Mouse (Mus musculus): ENCODE results near the gene Ubap2. TPM values are rescaled to one million over a fixed set of nuclear protein-coding genes. Genes with fewer than 3 reads are reported as not detected.

The Ubap2 gene
- total and polyA plus RNA-seq, 3 experiments: 44.5 to 57.4 (median 50.3) TPM

DNA sequence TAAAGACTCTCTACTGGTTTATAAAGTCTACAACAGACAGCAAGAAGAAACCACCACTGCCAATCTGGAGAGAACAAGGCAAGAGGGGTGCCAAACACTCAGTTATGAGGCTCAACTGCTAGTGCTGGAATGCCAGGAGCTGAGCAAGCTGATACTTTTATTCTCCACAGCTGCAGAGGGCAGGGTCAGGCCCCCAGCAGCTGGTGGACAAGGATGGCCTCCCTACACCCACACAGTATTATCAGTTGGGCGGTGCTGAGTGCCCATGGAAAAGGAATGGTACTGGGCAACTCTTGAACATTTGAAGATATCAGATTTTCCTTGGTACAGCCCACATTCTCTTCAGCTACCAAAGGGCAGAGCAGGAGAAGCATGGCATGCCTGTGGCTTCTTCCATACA is 17.2 kb downstream of the Ubap2 start:
- Histone ChIP-seq H3K36me3 (ENCODE audit: control insufficient read depth, insufficient read depth, low read length) (peaks cover 9% of the 10 kb centered on the region), H3K4me3 (no peak overlapping the region), H3K9ac (ENCODE audit: low read depth, low read length) (no peak overlapping the region), H3K4me1 (ENCODE audit: control insufficient read depth, insufficient read depth, low read length) (peaks cover 3% of the 10 kb centered on the region), H3K79me2 (replicated peaks; ENCODE audit: control insufficient read depth, insufficient read depth, low read length) (peaks cover 2% of the 10 kb centered on the region; the same call in 1 of the 2 replicates), H3K27ac (peak overlapping the region; percentile 89; the same call in 1 of the 2 replicates), H3K27me3 (ENCODE audit: control insufficient read depth, insufficient read depth, low read length) (no peaks in the 10 kb centered on the region)
- intact Hi-C loops (cut with DNase I): no loop called here
- DNase-seq: peak in 1 of 2 experiments; percentile 23
- TF ChIP-seq CTCF (IDR thresholded peaks at IDR 0.05) (no peak), EP300 (IDR thresholded peaks at IDR 0.05; ENCODE audit: insufficient read depth, low read depth, low read length) (no peak), POLR2A (IDR thresholded peaks at IDR 0.05; ENCODE audit: insufficient read depth, low read depth, low read length) (no peak)
- 57% methylated on average over 1 of the region's 1 CpGs for WGBS

DNA sequence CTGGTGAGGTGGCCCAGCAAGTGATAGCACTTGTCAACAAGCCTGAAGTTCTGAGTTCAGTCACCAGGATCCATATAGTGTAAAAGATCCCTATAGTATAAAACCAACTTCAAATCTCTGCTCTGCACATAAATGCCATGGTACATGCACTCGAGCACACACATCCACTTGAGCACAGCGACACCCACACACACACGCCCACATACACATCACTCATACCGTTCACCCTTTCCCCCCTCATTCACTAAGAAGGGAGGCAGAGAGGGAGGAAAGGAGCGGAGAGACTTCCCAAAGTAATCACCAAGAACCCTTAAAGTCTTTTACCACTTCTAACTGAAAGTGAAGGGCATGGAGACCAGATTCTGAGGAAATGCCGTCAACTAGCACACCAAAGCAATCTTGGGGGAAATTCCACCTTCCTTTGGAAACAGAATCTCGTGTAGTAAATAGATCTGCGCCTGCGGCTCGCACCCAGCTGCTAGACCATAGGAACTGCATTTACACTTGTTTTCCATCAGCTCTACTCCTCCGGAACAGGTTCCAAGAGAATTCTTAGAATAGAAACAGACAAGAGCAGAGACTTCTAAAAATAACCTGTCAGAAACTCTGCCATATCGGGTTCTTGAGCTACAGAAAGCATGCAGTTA is 19.3 kb downstream of the Ubap2 start:
- H3K27me3 ChIP-seq (ENCODE audit: control insufficient read depth, insufficient read depth, low read length): no peaks in the 10 kb centered on the region
- intact Hi-C loops (cut with DNase I): no loop called here
- TF ChIP-seq POLR2A (IDR thresholded peaks at IDR 0.05; ENCODE audit: insufficient read depth, low read depth, low read length) (peak; percentile 53), CTCF (IDR thresholded peaks at IDR 0.05) (no peak), EP300 (IDR thresholded peaks at IDR 0.05; ENCODE audit: insufficient read depth, low read depth, low read length) (no peak)
- peak overlapping the region; percentile 43 for H3K9ac ChIP-seq (ENCODE audit: low read depth, low read length)
- peak overlapping the region; percentile 89 for H3K27ac ChIP-seq
- 20% methylated on average over 12 of the region's 12 CpGs for WGBS
- H3K36me3 ChIP-seq (ENCODE audit: control insufficient read depth, insufficient read depth, low read length): peaks cover 15% of the 10 kb centered on the region
- H3K4me1 ChIP-seq (ENCODE audit: control insufficient read depth, insufficient read depth, low read length): peaks cover 3% of the 10 kb centered on the region
- H3K4me3 ChIP-seq: peak overlapping the region; percentile 39
- peak; percentile 36 to 40 for DNase-seq
- H3K79me2 ChIP-seq (replicated peaks; ENCODE audit: control insufficient read depth, insufficient read depth, low read length): peaks cover 2% of the 10 kb centered on the region; the same call in 1 of the 2 replicates

- TF ChIP-seq EP300 (IDR thresholded peaks at IDR 0.05; ENCODE audit: insufficient read depth, low read depth, low read length): no peak
- TF ChIP-seq POLR2A (IDR thresholded peaks at IDR 0.05; ENCODE audit: insufficient read depth, low read depth, low read length): no peak
- no peak for TF ChIP-seq CTCF (IDR thresholded peaks at IDR 0.05)
- intact Hi-C loops (cut with DNase I): no loop called here
- Histone ChIP-seq H3K79me2 (replicated peaks; ENCODE audit: control insufficient read depth, insufficient read depth, low read length) (no peaks in the 10 kb centered on the region; the same call in 1 of the 2 replicates), H3K36me3 (ENCODE audit: control insufficient read depth, insufficient read depth, low read length) (peaks cover 16% of the 10 kb centered on the region), H3K4me3 (no peak overlapping the region), H3K4me1 (ENCODE audit: control insufficient read depth, insufficient read depth, low read length) (peaks cover 3% of the 10 kb centered on the region), H3K27me3 (ENCODE audit: control insufficient read depth, insufficient read depth, low read length) (no peaks in the 10 kb centered on the region), H3K27ac (no peak overlapping the region), H3K9ac (ENCODE audit: low read depth, low read length) (no peak overlapping the region)
- WGBS: 90% methylated on average over 2 of the region's 2 CpGs
- DNase-seq: no peak
These were observed 21.2 kb downstream of the Ubap2 start for GRCm38 (mm10) chr4:41253756-41254155.

- Histone ChIP-seq H3K36me3 (ENCODE audit: control insufficient read depth, insufficient read depth, low read length) (peaks cover 5% of the 10 kb centered on the region; the same call in 1 of the 2 replicates), H3K4me1 (ENCODE audit: control insufficient read depth, insufficient read depth, low read length) (no peaks in the 10 kb centered on the region), H3K27ac (no peak overlapping the region), H3K27me3 (ENCODE audit: control insufficient read depth, insufficient read depth, low read length) (no peaks in the 10 kb centered on the region), H3K9ac (ENCODE audit: low read depth, low read length) (no peak overlapping the region), H3K79me2 (replicated peaks; ENCODE audit: control insufficient read depth, insufficient read depth, low read length) (peaks cover 5% of the 10 kb centered on the region), H3K4me3 (no peak overlapping the region)
- no peak for DNase-seq
- TF ChIP-seq CTCF (IDR thresholded peaks at IDR 0.05) (peak; percentile 60), EP300 (IDR thresholded peaks at IDR 0.05; ENCODE audit: insufficient read depth, low read depth, low read length) (no peak)
- intact Hi-C loops (cut with DNase I): no loop called here
- WGBS: 93% methylated on average over 2 of the region's 2 CpGs
These were observed 29.5 kb downstream of the Ubap2 start for GRCm38 (mm10) chr4:41245408-41245807.

- no peak for DNase-seq
- no peaks in the 10 kb centered on the region for H3K4me1 ChIP-seq (ENCODE audit: control insufficient read depth, insufficient read depth, low read length)
- no peak overlapping the region for H3K4me3 ChIP-seq
- no peaks in the 10 kb centered on the region for H3K36me3 ChIP-seq (ENCODE audit: control insufficient read depth, insufficient read depth, low read length)
- peaks cover 3% of the 10 kb centered on the region for H3K79me2 ChIP-seq (replicated peaks; ENCODE audit: control insufficient read depth, insufficient read depth, low read length)
- TF ChIP-seq POLR2A (IDR thresholded peaks at IDR 0.05; ENCODE audit: insufficient read depth, low read depth, low read length) (no peak), CTCF (IDR thresholded peaks at IDR 0.05) (no peak)
- no peak overlapping the region for H3K9ac ChIP-seq (ENCODE audit: low read depth, low read length)
- H3K27me3 ChIP-seq (ENCODE audit: control insufficient read depth, insufficient read depth, low read length): no peaks in the 10 kb centered on the region
- H3K27ac ChIP-seq: no peak overlapping the region
- 79% methylated on average over 3 of the region's 3 CpGs for WGBS
- intact Hi-C loops (cut with DNase I): no loop called here
These were observed 34.0 kb downstream of the Ubap2 start for GRCm38 (mm10) chr4:41240916-41241315.

DNA sequence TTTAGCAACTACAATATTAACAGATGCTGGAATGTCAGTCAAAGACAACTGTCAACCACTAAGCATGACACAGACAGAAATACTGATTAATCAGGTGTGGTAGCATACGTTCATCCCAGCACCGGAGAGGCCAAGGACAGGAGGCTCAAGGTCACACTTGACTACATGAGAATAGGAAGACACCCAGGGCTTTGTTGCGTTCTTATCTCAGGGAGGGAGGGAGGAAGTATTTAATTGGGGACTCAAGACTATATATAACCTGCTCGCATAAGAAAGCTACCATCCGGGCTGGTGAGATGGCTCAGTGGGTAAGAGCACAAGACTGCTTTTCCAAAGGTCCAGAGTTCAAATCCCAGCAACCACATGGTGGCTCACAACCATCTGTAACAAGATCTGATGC is 39.3 kb downstream of the Ubap2 start:
- TF ChIP-seq POLR2A (IDR thresholded peaks at IDR 0.05; ENCODE audit: insufficient read depth, low read depth, low read length) (no peak), CTCF (IDR thresholded peaks at IDR 0.05) (no peak), EP300 (IDR thresholded peaks at IDR 0.05; ENCODE audit: insufficient read depth, low read depth, low read length) (no peak)
- Histone ChIP-seq H3K36me3 (ENCODE audit: control insufficient read depth, insufficient read depth, low read length) (no peaks in the 10 kb centered on the region), H3K27me3 (ENCODE audit: control insufficient read depth, insufficient read depth, low read length) (no peaks in the 10 kb centered on the region), H3K9ac (ENCODE audit: low read depth, low read length) (no peak overlapping the region), H3K4me1 (ENCODE audit: control insufficient read depth, insufficient read depth, low read length) (no peaks in the 10 kb centered on the region), H3K27ac (no peak overlapping the region), H3K4me3 (no peak overlapping the region), H3K79me2 (replicated peaks; ENCODE audit: control insufficient read depth, insufficient read depth, low read length) (no peaks in the 10 kb centered on the region; the same call in 1 of the 2 replicates)
- intact Hi-C loops (cut with DNase I): no loop called here
- DNase-seq: no peak
- WGBS: 32% methylated on average over 5 of the region's 5 CpGs

Data from heart, adult 2 months (tissue).